Mouse (Mus musculus) left cerebral cortex, adult 2 months (tissue): ENCODE measurements around the gene Klhl29. TPM values are rescaled to one million over a fixed set of nuclear protein-coding genes. Genes with fewer than 3 reads are reported as not detected.

Experiments
- DNase-seq, 2 experiments: peaks; one replicate each; pipeline ENCODE4 v3.0.0; 2021 to 2022; ENCODE audit warnings: low spot score in 2 of 2, mixed read lengths in 1 of 2; ENCODE audit errors: extremely low spot score in 1 of 2
- H3K27ac ChIP-seq: fragments of 200-600 bp; 2 replicates; pipeline ENCODE4 v1.8.1; 2022
- H3K4me3 ChIP-seq: fragments of 200-600 bp; 2 replicates; pipeline ENCODE4 v1.8.1; 2022
- CTCF ChIP-seq: fragments of 200-600 bp; IDR thresholded peaks from 2 replicates; pipeline ENCODE4 v1.8.1; 2022; ENCODE audit warnings: antibody characterized with exemption, mild to moderate bottlenecking, moderate library complexity
- intact Hi-C: fragments of 180-260 bp; cut with DNase I; formaldehyde crosslinking; loops from one replicate; pipeline ENCODE4 v1.15.1; 2025
- total RNA-seq, 2 experiments: library from RNA; stranded (reverse); gene quantifications; 2 replicates each; pipeline ENCODE4 v1.2.3; 2021

Klhl29 gene
- total RNA-seq, 2 experiments from 2014 or later: 43.2 to 44.3 TPM

- intact Hi-C loops: no loop called here
- no peak for DNase-seq
- Histone ChIP-seq H3K4me3 (no peak overlapping the region), H3K27ac (no peak overlapping the region)
- TF ChIP-seq CTCF: no peak
Observed at GRCm38 (mm10) chr12:5088639-5089038, 286.8 kb downstream of the Klhl29 start.

- DNase-seq: peak in 1 of 2 experiments; percentile 61
- intact Hi-C loops: no loop called here
- H3K27ac ChIP-seq: no peak overlapping the region
- no peak overlapping the region for H3K4me3 ChIP-seq
- TF ChIP-seq CTCF: no peak
Observed at GRCm38 (mm10) chr12:5087787-5088519, 287.5 kb downstream of the Klhl29 start.

- TF ChIP-seq CTCF: no peak
- intact Hi-C loops: no loop called here
- DNase-seq: no peak
- Histone ChIP-seq H3K4me3 (no peak overlapping the region), H3K27ac (no peak overlapping the region)
Observed at GRCm38 (mm10) chr12:5084714-5085113, 290.8 kb downstream of the Klhl29 start.

- no peak overlapping the region for H3K27ac ChIP-seq
- no peak for TF ChIP-seq CTCF
- no peak for DNase-seq
- no peak overlapping the region for H3K4me3 ChIP-seq
- intact Hi-C loops: no loop called here
Observed at GRCm38 (mm10) chr12:5081480-5081879, 294.0 kb downstream of the Klhl29 start.

- intact Hi-C loops: no loop called here
- no peak overlapping the region for H3K4me3 ChIP-seq
- TF ChIP-seq CTCF: no peak
- H3K27ac ChIP-seq: peak overlapping the region; percentile 48
- DNase-seq: peak in 1 of 2 experiments; percentile 35
Observed at GRCm38 (mm10) chr12:5073191-5073590, 302.3 kb downstream of the Klhl29 start.

- intact Hi-C loops: no loop called here
- 0 out of 2 replicates have a peak overlapping the region, but pooled peaks have one; percentile 38 for H3K27ac ChIP-seq
- no peak for TF ChIP-seq CTCF
- H3K4me3 ChIP-seq: no peak overlapping the region
- no peak for DNase-seq
Observed at GRCm38 (mm10) chr12:5070131-5070530, 305.4 kb downstream of the Klhl29 start.

GRCm38 (mm10) chr12:5067590-5067989, 307.9 kb downstream of the Klhl29 start:
- H3K27ac ChIP-seq: no peak overlapping the region
- H3K4me3 ChIP-seq: no peak overlapping the region
- DNase-seq: no peak
- intact Hi-C loops: no loop called here
- TF ChIP-seq CTCF: no peak

- no peak for TF ChIP-seq CTCF
- intact Hi-C loops: no loop called here
- no peak for DNase-seq
- no peak overlapping the region for H3K4me3 ChIP-seq
- no peak overlapping the region for H3K27ac ChIP-seq
Observed at GRCm38 (mm10) chr12:5048104-5048503, 327.4 kb downstream of the Klhl29 start.

GRCm38 (mm10) chr12:5044141-5044540, 331.3 kb downstream of the Klhl29 start:
- Histone ChIP-seq H3K27ac (no peak overlapping the region), H3K4me3 (no peak overlapping the region)
- DNase-seq: no peak
- no peak for TF ChIP-seq CTCF
- intact Hi-C loops: no loop called here

GRCm38 (mm10) chr12:5038008-5038407, 337.5 kb downstream of the Klhl29 start:
- no peak for TF ChIP-seq CTCF
- H3K4me3 ChIP-seq: no peak overlapping the region
- intact Hi-C loops: no loop called here
- DNase-seq: no peak
- peak overlapping the region; percentile 57; the same call in 1 of the 2 replicates for H3K27ac ChIP-seq

GRCm38 (mm10) chr12:5029035-5029434, 346.4 kb downstream of the Klhl29 start:
- intact Hi-C loops: loop anchor here (2.0 kb wide), 1 partner anchor 110 kb away; no protein-coding TSS in a partner anchor
- DNase-seq: no peak
- peak; percentile 62 for TF ChIP-seq CTCF
- Histone ChIP-seq H3K27ac (no peak overlapping the region), H3K4me3 (no peak overlapping the region)
